Mouse (Mus musculus) C2C12 (cell line): Measurements from ENCODE around the gene Ap1ar. TPM values are rescaled to one million over a fixed set of nuclear protein-coding genes. Genes with fewer than 3 reads are reported as not detected.

Experiments used
- H3K27me3 ChIP-seq: one replicate; pipeline ENCODE4 v1.6.1; 2011; ENCODE audit not compliant: control insufficient read depth, insufficient read depth, insufficient read length
- H3K36me3 ChIP-seq: one replicate; pipeline ENCODE4 v1.6.1; 2011; ENCODE audit not compliant: control insufficient read depth, insufficient read depth
- H3K4me3 ChIP-seq: one replicate; pipeline ENCODE4 v1.5.1; 2011; ENCODE audit warnings: mild to moderate bottlenecking, control low read depth; ENCODE audit not compliant: poor library complexity, insufficient read depth, severe bottlenecking
- H3K79me2 ChIP-seq: one replicate; pipeline ENCODE4 v1.6.1; 2011; ENCODE audit not compliant: control insufficient read depth, insufficient read depth
- H3K79me3 ChIP-seq: one replicate; pipeline ENCODE4 v1.6.1; 2011; ENCODE audit warnings: low read depth, control low read depth
- H3ac ChIP-seq: one replicate; pipeline ENCODE3; 2011; ENCODE audit warnings: low read depth; ENCODE audit not compliant: control insufficient read depth, insufficient read length
- CEBPB ChIP-seq: IDR thresholded peaks from one replicate; pipeline ENCODE4 v1.6.1; 2011; ENCODE audit warnings: low read depth, mild to moderate bottlenecking, control low read depth, moderate library complexity
- CTCF ChIP-seq: IDR thresholded peaks from one replicate; pipeline ENCODE4 v1.5.1; 2011; ENCODE audit not compliant: control insufficient read depth, insufficient read depth, insufficient read length
- FOSL1 ChIP-seq: IDR thresholded peaks from one replicate; pipeline ENCODE4 v1.8.0; 2011; ENCODE audit warnings: mild to moderate bottlenecking, low read length; ENCODE audit not compliant: poor library complexity, insufficient read depth, severe bottlenecking
- MAX ChIP-seq: IDR thresholded peaks from one replicate; pipeline ENCODE4 v1.6.1; 2011; ENCODE audit warnings: mild to moderate bottlenecking, control low read depth
- MYOD1 ChIP-seq: IDR thresholded peaks from one replicate; pipeline ENCODE4 v1.6.1; 2011; ENCODE audit warnings: low read depth; ENCODE audit not compliant: control insufficient read depth, insufficient read length
- MYOG ChIP-seq: IDR thresholded peaks from one replicate; pipeline ENCODE4 v1.6.1; 2011; ENCODE audit not compliant: control insufficient read depth, insufficient read length; ENCODE audit errors: extremely low read depth
- USF1 ChIP-seq: IDR thresholded peaks from one replicate; pipeline ENCODE4 v1.6.1; 2011; ENCODE audit warnings: low read depth, mild to moderate bottlenecking, control low read depth, moderate library complexity
- polyA plus RNA-seq: library from polyadenylated mRNA; unstranded; fragments of >200 nt; fragmentation: generic; extraction: Trizol; gene quantifications from one replicate; pipeline ENCODE4 v1.2.1, GENCODE M21; 2012; ENCODE audit warnings: missing spikeins

Ap1ar gene
- polyA plus RNA-seq, 1 experiment: 13.0 TPM

DNA sequence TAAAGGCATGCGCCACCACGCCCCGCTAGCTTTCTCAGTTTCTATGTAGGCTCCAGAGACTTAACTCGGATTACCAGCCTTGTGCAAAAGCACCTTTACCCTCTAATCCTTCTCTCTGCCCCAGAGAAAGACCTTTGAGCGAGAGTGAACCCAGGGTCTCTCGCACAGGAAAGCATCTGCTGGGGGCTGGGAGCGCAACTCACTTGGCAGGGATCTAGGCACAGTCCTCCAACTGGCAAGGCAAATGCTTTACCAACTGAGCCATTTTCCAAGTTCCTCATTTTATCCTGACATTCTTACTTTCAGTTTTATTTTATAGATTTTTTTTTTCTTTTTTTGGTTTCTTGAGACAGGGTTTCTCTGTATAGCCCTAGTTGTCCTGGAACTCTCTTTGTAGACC, 44.3 kb downstream of the Ap1ar start:
- Histone ChIP-seq H3K79me3 (no peaks in the 10 kb centered on the region), H3K36me3 (no peaks in the 10 kb centered on the region), H3K79me2 (no peaks in the 10 kb centered on the region), H3ac (no peak overlapping the region), H3K4me3 (no peak overlapping the region), H3K27me3 (no peaks in the 10 kb centered on the region)
- no peak for TF ChIP-seq MAX
- no peak for TF ChIP-seq MYOD1
- TF ChIP-seq MYOG: no peak
- no peak for TF ChIP-seq FOSL1
- TF ChIP-seq USF1: no peak
- no peak for TF ChIP-seq CEBPB
- no peak for TF ChIP-seq CTCF

GRCm38 (mm10) chr3:127791595-127792561, 45.4 kb downstream of the Ap1ar start:
- H3K36me3 ChIP-seq: no peaks in the 10 kb centered on the region
- H3K27me3 ChIP-seq: no peaks in the 10 kb centered on the region
- TF ChIP-seq FOSL1 (no peak), MYOG (no peak), MYOD1 (no peak), CTCF (no peak), MAX (no peak)
- H3K79me3 ChIP-seq: no peaks in the 10 kb centered on the region
- H3K4me3 ChIP-seq: no peak overlapping the region
- no peaks in the 10 kb centered on the region for H3K79me2 ChIP-seq
- H3ac ChIP-seq: no peak overlapping the region

DNA sequence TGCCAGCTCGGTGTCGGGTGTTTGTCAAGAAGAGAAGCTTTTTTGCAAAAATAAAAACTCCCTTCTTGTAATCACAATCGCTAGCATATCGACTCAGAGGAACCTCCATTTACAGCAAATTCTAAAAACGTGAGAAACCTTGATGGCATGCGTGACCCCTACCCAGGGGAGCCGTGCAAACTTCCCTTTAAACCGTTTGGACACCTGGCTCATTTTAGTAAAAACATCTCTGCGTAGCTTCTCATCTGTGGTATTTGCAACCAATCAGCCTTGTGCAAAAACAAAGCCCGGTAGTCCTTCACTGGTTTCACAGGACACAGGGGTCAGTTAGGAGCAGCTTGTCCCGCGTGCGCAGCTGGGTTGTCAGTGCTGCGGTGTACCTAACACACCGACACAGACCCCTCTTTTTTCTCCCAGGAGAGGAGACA, 46.3 kb downstream of the Ap1ar start:
- Histone ChIP-seq H3ac (no peak overlapping the region), H3K36me3 (no peaks in the 10 kb centered on the region), H3K79me3 (no peaks in the 10 kb centered on the region), H3K4me3 (no peak overlapping the region), H3K27me3 (no peaks in the 10 kb centered on the region), H3K79me2 (no peaks in the 10 kb centered on the region)
- TF ChIP-seq USF1 (no peak), MAX (no peak), FOSL1 (no peak), MYOD1 (no peak), CTCF (no peak), CEBPB (no peak), MYOG (no peak)

DNA sequence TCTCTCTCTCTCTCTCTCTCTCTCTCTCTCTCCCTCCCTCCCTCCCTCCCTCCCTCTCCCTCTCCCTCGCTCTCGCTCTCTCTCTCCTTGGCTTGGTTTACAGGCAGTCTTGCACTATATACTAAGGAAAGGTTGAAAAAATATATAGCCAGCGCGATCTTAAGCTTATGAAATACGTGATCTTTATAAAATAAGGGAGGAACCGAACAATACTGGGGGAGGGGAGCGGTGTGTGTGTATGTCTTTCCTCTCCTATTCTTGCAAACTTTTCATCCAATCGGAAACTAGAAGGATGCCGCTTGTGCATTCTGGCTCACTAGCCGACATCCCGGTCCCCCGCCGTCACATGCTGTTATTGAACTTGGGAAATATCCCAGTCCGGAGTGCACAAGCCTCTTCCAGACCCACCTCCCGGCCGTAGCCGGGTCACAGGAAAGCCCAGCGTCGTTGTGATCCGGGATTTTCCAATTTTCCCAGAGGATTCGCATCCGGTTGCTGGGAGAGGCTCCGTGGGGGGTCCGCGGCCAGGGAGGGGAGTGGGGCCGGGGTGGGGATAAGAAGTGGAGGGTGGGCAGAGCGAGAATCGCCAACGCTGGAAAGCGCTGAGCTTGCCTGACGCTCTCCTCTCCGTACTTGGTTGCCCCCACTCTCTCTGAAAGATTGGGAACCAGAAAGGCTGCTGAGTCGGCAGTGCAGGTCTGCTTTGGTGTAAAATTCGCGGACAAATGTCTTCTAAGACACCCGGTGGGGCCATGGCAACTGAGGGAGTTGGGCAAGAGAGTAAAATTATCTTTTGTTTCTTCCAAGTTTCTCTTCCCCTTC, 46.9 kb downstream of the Ap1ar start:
- Histone ChIP-seq H3K79me2 (no peaks in the 10 kb centered on the region), H3K27me3 (no peaks in the 10 kb centered on the region), H3K36me3 (no peaks in the 10 kb centered on the region), H3ac (no peak overlapping the region), H3K4me3 (no peak overlapping the region), H3K79me3 (no peaks in the 10 kb centered on the region)
- TF ChIP-seq FOSL1: no peak
- no peak for TF ChIP-seq MYOG
- no peak for TF ChIP-seq CEBPB
- no peak for TF ChIP-seq MAX
- no peak for TF ChIP-seq MYOD1
- no peak for TF ChIP-seq USF1
- TF ChIP-seq CTCF: no peak

DNA sequence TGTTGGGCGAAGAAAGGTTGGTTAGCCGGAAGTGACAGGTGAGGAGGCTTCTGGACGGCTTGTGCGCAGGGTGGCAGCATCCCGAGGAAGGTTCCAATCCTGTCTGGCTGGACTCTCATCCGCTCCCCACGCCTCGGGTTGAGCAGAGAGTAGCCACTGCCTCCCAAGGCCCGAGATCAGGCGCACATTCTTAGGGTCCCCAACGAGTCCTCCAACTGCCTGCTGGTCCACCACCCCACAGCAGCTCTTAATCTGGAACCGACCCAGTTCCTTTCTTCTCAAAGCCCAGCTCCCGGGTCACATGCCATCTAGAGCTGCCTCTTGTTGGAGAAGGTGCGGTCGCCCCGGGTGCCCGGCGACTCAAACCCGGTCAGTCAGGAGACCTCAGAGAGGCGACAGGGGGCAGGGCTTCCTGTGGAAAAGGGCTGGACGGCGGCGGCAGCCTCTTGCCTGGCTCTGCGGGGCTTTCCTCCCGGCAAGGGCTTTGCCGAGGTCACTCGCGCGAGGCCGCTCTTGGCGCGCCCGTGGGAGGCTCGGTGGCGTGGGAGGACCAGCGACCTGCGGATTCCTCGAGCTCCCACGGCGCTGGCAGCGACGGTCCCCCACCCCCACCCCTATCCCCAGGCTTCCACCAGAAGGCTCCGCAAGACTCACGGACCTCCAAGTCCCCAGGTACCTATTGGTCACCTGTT, 47.7 kb downstream of the Ap1ar start, which contains the start of gene Tifa:
Tifa (plus strand) TSS at position 306 of the 692 bp plus-strand sequence.
- peak within 1 kb of the TSS; percentile 35 for H3ac ChIP-seq
- no peak for TF ChIP-seq USF1
- TF ChIP-seq MAX: no peak
- TF ChIP-seq MYOG: no peak
- no peak for TF ChIP-seq CTCF
- TF ChIP-seq MYOD1: no peak
- no peak for TF ChIP-seq CEBPB
- no peak for TF ChIP-seq FOSL1

More for the DNA sequence above, 47.7 kb downstream of the Ap1ar start, which contains the start of gene Tifa:
- H3K27me3 ChIP-seq: no peaks in the 10 kb centered on the region
- H3K36me3 ChIP-seq: no peaks in the 10 kb centered on the region
- no peaks in the 10 kb centered on the region for H3K79me2 ChIP-seq
- H3K79me3 ChIP-seq: no peaks in the 10 kb centered on the region
- no peak within 1 kb of the TSS for H3K4me3 ChIP-seq
